Mouse (Mus musculus) retina, postnatal 1 day (tissue): ENCODE data around the gene Aldh1a3.
A peak's percentile ranks its signal among the peaks of the same experiment; 100 is the strongest.

ENCODE experiments used
- DNase-seq: peaks from one replicate; pipeline ENCODE4 v3.0.0-alpha.2; 2012

Aldh1a3 gene

DNA sequence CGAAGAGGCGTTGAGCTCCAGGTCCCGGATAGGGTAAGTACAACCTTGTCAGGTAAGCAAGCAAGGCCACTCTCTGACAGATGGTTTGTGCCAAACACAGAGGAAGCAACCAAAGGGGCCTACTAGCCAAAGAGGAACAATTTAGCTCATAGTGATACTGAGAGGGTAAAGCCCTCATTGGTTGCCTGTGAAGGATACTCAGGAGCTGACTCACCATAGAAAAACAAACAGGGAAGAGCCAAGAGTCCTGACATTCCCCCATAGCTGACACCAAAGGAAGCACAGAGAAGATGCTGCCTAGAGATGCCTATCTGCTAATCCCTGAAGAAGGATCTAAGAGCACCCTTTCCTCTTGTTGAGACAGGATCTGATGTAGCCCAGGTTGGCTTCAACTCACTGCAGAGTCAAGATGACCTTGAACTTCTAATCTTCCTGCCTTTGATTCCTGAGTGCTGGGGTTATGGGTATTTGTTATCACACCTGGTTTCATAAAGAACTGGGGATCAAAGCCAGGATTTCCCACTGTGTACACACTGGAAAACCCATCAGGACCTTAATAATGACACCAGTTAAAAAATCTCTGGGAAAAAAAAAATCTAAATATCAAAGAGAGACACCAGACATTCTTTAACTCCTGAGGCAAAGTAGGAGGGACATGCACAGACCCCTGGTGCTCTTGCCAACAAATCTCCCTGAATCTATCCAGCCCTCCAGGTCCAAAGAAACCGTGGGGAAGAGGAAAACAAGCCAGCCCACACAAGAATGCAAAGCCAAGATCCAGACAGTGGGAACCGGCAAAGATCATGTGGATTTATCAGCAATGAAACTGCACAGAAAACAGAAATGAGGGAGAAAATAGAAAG, 58.0 kb downstream of the Aldh1a3 start:
- no peak for DNase-seq

DNA sequence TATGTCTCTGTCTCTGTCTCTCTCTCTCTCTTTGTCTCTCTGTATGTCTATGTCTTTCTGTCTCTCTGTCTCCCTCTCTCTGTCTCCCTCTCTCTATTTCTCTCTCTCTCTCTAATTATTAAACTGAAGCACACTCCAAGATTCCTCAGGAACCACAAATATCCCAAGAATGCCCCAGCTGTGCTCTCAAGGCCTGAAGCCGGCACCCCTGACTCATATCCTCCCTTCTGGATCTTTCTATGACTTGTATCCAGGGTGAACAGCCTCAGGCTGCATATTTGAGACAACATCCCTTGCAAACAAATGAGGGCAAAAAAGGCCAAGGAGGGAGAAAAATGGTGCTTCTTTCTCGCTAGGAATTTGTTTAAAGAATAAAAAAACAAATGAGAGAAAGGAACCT, 61.4 kb downstream of the Aldh1a3 start, which contains the start of gene Gm10974:
TSS of gene Gm10974 (plus strand) at position 2 of the 400 bp plus-strand sequence.
- no peak for DNase-seq

- no peak for DNase-seq
Measured at GRCm38 (mm10) chr7:66365411-66365810, 61.9 kb downstream of the Aldh1a3 start.

DNA sequence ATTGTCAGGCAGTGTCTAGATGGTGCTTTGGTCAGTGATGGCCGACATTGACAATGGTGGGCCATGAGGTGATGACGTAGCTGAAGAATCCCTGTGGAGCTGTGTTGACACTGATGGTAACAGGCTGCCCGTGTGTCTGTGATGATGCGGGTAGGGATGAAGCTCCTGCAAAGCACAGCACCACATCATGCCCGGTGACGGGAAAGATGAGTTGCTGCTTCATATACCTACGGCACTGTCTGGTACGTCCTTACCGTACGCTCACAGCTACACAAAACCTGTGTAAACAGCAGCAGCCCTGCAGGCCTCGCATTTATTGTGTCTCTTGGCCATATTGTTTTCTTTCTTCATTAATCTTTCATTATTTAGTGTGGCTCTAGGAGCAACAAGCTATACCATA, 62.8 kb downstream of the Aldh1a3 start:
- no peak for DNase-seq

- no peak for DNase-seq
Measured at GRCm38 (mm10) chr7:66359044-66359443, 68.3 kb downstream of the Aldh1a3 start.

DNA sequence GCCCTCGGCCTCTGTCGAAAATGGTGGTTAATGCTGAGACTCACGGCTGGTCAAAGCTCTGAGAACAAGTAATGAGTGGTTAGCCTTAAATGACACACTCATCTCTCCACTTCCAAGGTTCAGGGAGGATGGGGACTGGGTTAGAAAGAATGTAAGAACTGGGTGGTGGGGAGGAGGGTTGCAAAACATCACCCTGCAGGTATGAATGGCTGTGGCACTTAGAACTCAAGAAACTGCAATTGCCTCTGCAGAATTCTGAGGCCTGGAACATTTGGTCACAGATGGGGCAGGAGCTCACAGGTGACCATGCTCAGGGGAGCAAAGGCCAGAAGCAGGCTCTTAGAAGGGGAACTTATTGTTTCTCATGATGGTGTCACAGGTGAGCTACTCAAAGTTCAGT, 68.9 kb downstream of the Aldh1a3 start:
- DNase-seq, result no peak

GRCm38 (mm10) chr7:66355791-66356522, 71.4 kb downstream of the Aldh1a3 start:
- no peak for DNase-seq

DNA sequence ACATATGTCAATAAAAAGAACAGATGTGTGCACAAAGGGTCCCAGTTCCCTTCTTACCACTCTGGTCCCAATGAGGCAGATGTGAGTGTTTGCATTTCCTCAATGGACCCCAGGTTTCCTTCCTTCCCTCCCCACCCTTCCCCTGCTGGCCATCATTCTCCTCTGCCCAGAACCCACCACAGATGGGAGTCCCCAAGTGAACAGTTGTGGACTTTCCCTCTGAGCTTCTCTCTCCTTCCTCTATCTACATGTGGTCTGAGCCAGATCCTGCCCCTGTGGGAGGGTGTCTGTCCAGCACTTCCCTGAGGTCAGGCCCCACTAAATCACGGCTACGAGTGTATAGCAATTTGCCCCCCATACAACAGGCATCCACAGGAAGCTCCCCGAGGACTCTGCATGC, 72.4 kb downstream of the Aldh1a3 start:
- DNase-seq, result no peak

DNA sequence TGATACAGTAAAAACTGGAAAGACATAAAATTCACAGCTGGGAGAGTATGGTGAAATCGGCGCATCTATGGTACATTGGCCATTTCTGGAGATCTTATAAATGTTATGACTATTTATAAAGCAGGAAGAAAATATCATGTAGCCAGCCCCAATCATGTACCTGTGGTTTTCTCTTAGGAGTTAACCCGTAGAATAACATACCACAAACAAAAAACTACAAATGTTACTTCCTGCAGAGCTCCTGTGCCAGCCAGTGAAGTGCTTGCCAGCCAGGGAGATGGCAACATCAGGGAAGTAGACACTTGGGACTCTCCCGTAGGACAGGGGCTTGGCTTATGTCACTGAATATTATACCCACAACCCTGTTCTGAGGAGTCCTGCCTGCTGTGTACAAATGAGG, 76.2 kb downstream of the Aldh1a3 start:
- no peak for DNase-seq

- DNase-seq, result no peak
Measured at GRCm38 (mm10) chr7:66349670-66350069, 77.6 kb downstream of the Aldh1a3 start.

GRCm38 (mm10) chr7:66348588-66348987, 78.7 kb downstream of the Aldh1a3 start:
- no peak for DNase-seq

DNA sequence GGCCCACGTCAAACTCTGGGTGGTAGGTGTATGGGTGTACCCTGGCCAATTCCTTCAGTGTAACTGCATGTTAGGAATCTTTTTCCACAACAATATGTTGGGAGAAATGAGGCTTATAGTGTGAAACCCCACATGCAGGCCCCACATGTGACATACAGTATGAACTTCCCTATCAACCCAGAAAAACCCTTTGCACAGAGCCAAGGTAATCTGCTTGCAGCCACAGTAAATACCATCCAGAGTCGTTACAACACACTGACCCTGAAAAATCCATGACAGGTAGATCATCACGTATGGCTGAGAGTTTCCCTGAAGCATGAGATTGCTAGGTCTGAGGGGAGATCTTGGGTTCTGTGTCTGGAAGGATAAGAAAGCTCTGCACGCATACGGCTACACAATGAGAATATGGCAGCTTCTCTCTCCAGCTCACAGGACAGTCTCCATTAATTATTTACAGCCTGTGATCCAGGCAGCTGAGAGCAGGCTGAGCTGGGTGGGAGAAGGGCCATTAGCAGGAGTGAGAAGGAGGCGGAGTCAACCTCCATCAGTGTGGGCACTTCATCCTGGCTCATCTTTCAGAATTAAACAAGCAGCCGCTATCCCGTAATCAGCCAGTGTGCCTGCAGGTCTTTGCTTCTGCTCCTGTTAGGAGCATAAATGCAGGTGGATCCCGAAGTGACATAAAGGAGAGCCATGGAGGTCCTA, 80.2 kb downstream of the Aldh1a3 start:
- peak; percentile 77 for DNase-seq

GRCm38 (mm10) chr7:66343307-66343706, 84.0 kb downstream of the Aldh1a3 start:
- DNase-seq, result no peak

DNA sequence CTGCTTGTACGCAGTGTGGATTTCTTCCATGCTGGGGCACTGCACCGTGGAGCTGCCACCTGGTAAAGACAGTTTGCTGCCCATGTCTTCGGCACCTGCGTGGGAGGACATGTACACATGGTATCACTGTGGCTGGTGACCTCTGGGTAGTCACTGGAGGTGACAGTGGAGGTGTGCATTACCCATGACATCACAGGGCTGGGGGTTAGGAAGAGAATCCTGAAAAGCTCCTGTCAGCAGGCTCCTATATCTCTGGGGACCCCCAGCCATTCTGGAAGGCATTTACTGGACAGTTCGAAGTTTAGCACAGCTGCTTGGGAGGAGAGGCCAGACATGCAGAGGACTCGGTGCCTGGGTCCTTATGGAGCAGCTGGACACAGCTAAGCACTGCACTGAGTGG, 84.5 kb downstream of the Aldh1a3 start:
- no peak for DNase-seq

GRCm38 (mm10) chr7:66342323-66342722, 85.0 kb downstream of the Aldh1a3 start:
- peak; percentile 57 for DNase-seq
